Mouse (Mus musculus) liver, embryonic 11.5 days (tissue): Measurements from ENCODE around the gene Tardbp. TPM values are rescaled to one million over a fixed set of nuclear protein-coding genes. Genes with fewer than 3 reads are reported as not detected.

Experiments used
- ATAC-seq: fragments of 200-750 bp; cut with Nextera tagmentation; replicated peaks from 2 replicates; pipeline ENCODE4 v1.8.0; 2017; ENCODE audit warnings: moderate number of reproducible peaks, mild to moderate bottlenecking, moderate TSS enrichment, moderate library complexity; ENCODE audit not compliant: low FRiP score
- DNase-seq: peaks from one replicate; pipeline ENCODE4 v3.0.0-alpha.2; 2017; ENCODE audit warnings: low spot score
- H3K27ac ChIP-seq: fragments of 300-500 bp; sonication (generic); 2 replicates; pipeline ENCODE4 v1.5.1; 2014; ENCODE audit warnings: mild to moderate bottlenecking, low read depth, low read length, control low read depth
- H3K27me3 ChIP-seq: fragments of 300-500 bp; sonication (generic); replicated peaks from 2 replicates; pipeline ENCODE4 v1.6.1; 2014; ENCODE audit warnings: low read length, mixed read lengths; ENCODE audit not compliant: control insufficient read depth, insufficient read depth
- H3K36me3 ChIP-seq: fragments of 300-500 bp; sonication (generic); 2 replicates; pipeline ENCODE4 v1.6.1; 2014; ENCODE audit warnings: mild to moderate bottlenecking, low read length, moderate library complexity, mixed read lengths; ENCODE audit not compliant: control insufficient read depth, insufficient read depth
- H3K4me1 ChIP-seq: fragments of 300-500 bp; sonication (generic); replicated peaks from 2 replicates; pipeline ENCODE4 v1.6.1; 2014; ENCODE audit warnings: low read length, mixed read lengths; ENCODE audit not compliant: control insufficient read depth, insufficient read depth
- H3K4me2 ChIP-seq: fragments of 300-500 bp; sonication (generic); 2 replicates; pipeline ENCODE4 v1.6.1; 2014; ENCODE audit warnings: mild to moderate bottlenecking, control low read depth, moderate library complexity
- H3K4me3 ChIP-seq: fragments of 300-500 bp; sonication (generic); 2 replicates; pipeline ENCODE4 v1.5.1; 2014; ENCODE audit warnings: low read depth, low read length, control low read depth
- H3K9ac ChIP-seq: fragments of 300-500 bp; sonication (generic); 2 replicates; pipeline ENCODE4 v1.6.1; 2014; ENCODE audit warnings: low read depth, low read length, control low read depth
- H3K9me3 ChIP-seq: fragments of 300-500 bp; sonication (generic); 2 replicates; pipeline ENCODE4 v1.6.1; 2016; ENCODE audit warnings: low read length, inconsistent platforms, mixed read lengths; ENCODE audit not compliant: control insufficient read depth
- WGBS: fragments of 180-500 bp; shearing (Covaris S2); extraction: QIAGEN DNeasy Blood & Tissue Kit; methylation state at CpG from one replicate; pipeline ENCODE4 v1.1.7; 2014; 5-methylcytosine and 5-hydroxymethylcytosine counted together
- polyA plus RNA-seq: library from polyadenylated mRNA; unstranded; fragments of >200 nt; fragmentation: Nextera tagmentation; extraction: Ambion mirVana; gene quantifications from 2 replicates; pipeline ENCODE4 v1.2.1, GENCODE M21; 2014

Gene Tardbp
- polyA plus RNA-seq, 1 experiment from 2014 or later = 226 TPM

DNA sequence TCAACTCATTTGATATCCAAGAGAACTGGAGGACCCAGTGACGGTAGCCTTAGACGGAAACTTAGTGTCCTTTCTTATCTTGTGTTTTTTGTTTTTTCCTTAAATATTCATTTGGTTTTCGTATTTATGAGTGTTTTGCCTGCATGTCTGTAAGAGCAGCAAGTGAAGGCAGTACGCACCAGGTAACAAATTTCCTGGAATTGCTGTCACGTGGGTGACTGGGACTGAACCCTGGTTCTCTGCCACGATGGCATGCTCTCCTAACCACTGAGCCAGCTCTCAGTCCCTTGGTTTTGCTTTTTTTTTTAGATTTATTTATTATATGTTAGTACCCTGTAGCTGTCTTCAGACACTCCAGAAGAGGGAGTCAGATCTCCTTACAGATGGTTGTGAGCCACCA, 18.1 kb upstream of the Tardbp start:
- Histone ChIP-seq H3K27me3 (no peaks in the 10 kb centered on the region; the same call in 1 of the 2 replicates), H3K9ac (no peak overlapping the region), H3K27ac (no peak overlapping the region), H3K4me2 (no peak overlapping the region), H3K36me3 (no peaks in the 10 kb centered on the region), H3K4me1 (peaks cover 8% of the 10 kb centered on the region), H3K9me3 (no peaks in the 10 kb centered on the region), H3K4me3 (no peak overlapping the region)
- DNase-seq = no peak
- no peak for ATAC-seq
- 78% methylated on average over 6 of the region's 6 CpGs for WGBS

DNA sequence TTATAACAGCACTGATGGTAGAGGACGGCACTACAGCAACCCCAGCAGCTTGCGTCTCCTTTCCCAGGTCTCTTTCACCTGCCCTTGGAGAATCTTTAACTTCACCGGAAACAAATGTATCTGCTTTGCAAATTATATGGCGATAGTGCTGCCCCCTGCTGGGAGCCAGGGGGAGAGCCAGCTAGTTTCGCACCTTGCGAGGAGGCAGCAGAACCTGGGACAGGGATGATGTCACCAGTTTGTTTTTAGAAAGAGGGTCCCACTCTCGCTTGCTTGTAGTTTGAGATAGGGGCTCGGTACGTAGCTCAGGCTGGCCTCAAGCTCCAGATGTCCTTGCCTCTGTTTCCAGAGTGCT, 17.3 kb upstream of the Tardbp start:
- H3K4me2 ChIP-seq = peak overlapping the region; percentile 58
- peak; percentile 5; the same call in 1 of the 2 replicates for ATAC-seq
- H3K36me3 ChIP-seq = no peaks in the 10 kb centered on the region
- peak; percentile 67 for DNase-seq
- WGBS = 2% methylated on average over 9 of the region's 9 CpGs
- no peaks in the 10 kb centered on the region; the same call in 1 of the 2 replicates for H3K27me3 ChIP-seq
- 0 out of 2 replicates have a peak overlapping the region, but pooled peaks have one; percentile 27 for H3K9ac ChIP-seq
- no peak overlapping the region for H3K27ac ChIP-seq
- H3K9me3 ChIP-seq = no peaks in the 10 kb centered on the region
- H3K4me1 ChIP-seq = peaks cover 8% of the 10 kb centered on the region
- H3K4me3 ChIP-seq = no peak overlapping the region

DNA sequence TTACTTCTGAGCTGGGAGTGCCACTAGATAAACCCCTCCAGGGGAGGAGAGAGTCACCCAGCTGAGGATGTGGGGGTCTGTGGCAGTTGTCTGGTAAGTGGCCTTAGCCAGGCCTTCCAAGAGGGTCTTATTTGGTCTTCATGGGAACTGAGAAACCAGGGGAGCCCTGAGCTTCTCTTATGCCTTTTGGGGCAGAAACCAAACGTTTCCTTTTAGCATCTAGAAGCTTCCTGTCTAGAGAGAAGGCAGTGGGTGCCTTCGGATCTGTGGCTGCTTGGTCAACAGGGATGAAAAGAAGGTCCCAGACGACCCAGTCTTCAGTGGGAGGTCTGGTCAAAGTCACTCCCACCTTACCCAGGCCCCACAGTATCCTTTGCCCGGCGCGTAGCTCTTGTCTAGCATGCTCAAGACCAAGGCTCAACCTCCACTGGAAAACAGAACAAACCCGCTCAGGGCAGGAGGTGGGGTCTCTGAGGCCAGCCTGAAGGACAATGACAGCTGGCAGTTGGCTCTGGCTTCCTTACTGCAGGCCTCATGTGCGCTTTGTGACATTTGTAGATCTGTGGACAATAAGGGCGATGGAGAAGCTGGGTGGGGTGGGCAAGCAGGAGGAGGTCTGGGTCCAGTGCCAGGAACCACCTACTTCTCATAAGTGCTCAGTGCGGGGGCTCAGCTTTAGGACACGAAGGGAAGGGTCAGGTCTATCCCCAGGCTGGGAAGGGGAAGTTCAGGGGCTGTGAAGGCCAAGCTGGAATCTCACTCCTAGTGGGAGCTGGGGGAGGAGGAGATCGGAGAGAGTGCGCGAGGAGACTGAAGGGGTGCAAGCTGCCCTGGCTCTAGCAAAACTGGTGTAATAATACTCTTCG, 16.7 kb upstream of the Tardbp start, which contains the start of gene Gm572:
Gene Gm572 (plus strand): TSS at position 27 of the 866 bp plus-strand sequence.
- Histone ChIP-seq H3K4me1 (peaks cover 8% of the 10 kb centered on the region), H3K9ac (0 out of 2 replicates have a peak within 1 kb of the TSS, but pooled peaks have one; percentile 27), H3K4me2 (peak within 1 kb of the TSS; percentile 58), H3K36me3 (no peaks in the 10 kb centered on the region), H3K9me3 (no peaks in the 10 kb centered on the region), H3K27me3 (no peaks in the 10 kb centered on the region; the same call in 1 of the 2 replicates), H3K27ac (no peak within 1 kb of the TSS), H3K4me3 (no peak within 1 kb of the TSS)
- ATAC-seq (peak; percentile 17; the same call in 1 of the 2 replicates), DNase-seq (no peak)
- 45% methylated on average over 15 of the region's 15 CpGs for WGBS

DNA sequence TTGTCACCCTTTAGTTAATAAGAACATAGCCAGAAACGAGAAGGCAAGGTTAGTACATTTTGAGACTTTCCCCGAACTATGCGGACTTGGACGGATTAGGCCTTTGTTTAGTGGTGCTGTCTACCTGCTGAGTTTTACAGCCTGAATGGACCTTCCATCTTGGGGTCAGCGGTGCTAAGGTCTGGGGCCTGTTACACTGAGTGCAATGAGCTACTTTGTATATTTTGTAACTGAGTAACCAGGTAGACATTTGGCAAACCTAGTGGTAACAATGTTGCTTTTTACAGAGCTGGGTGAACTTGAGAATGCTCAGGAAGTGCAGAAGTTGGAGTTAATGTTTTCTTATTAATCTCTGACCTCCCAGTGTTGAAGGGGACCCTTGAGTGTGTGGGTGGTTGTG, 14.3 kb upstream of the Tardbp start:
- H3K4me1 ChIP-seq = peaks cover 8% of the 10 kb centered on the region
- 87% methylated on average over 5 of the region's 5 CpGs for WGBS
- H3K4me2 ChIP-seq = no peak overlapping the region
- DNase-seq (no peak), ATAC-seq (no peak)
- no peaks in the 10 kb centered on the region; the same call in 1 of the 2 replicates for H3K27me3 ChIP-seq
- H3K9ac ChIP-seq = no peak overlapping the region
- no peak overlapping the region for H3K4me3 ChIP-seq
- H3K9me3 ChIP-seq = no peaks in the 10 kb centered on the region
- H3K36me3 ChIP-seq = no peaks in the 10 kb centered on the region
- H3K27ac ChIP-seq = no peak overlapping the region

DNA sequence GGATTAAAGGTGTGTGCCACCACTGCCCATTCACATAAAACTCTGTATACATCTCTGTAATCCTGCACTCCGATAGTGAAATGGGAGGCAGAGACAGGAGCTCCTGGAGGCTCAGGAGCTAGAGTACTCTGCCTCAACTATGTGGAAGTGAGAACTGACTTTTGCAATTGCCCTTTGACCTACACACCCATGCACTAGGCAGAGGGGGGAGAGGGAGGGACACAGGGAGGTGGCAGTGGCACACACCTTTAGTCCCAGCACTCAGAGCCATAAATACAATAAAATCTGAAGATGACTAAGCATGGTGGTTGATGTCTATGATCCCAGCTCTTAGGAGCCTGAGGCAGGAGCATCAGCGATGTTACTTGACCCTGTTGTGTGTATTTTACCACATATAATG, 12.6 kb upstream of the Tardbp start:
- H3K27me3 ChIP-seq = no peaks in the 10 kb centered on the region; the same call in 1 of the 2 replicates
- H3K9ac ChIP-seq = no peak overlapping the region
- no peaks in the 10 kb centered on the region for H3K36me3 ChIP-seq
- H3K9me3 ChIP-seq = no peaks in the 10 kb centered on the region
- 79% methylated on average over 2 of the region's 2 CpGs for WGBS
- no peak overlapping the region for H3K4me2 ChIP-seq
- no peak overlapping the region for H3K27ac ChIP-seq
- ATAC-seq (no peak), DNase-seq (no peak)
- H3K4me1 ChIP-seq = peaks cover 8% of the 10 kb centered on the region
- no peak overlapping the region for H3K4me3 ChIP-seq

DNA sequence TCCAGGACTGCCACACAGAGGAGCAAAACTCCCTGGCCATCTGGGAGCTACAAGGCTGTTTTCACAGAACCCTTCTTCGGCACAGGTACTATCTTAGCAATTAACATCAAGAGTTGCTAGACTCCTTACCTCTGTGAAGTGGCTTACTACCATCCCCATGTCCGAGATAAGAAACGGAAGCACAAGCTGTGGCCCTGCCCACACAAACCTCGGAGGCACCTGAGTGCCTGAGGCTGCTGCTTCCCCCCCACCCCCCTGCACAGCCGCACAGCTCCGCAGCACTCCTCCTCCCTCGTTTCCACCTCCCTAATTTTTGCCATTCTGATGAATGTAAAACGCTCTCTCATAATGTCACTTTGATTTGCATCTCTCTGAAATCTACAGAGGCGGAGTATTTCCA, 11.5 kb upstream of the Tardbp start:
- no peaks in the 10 kb centered on the region for H3K36me3 ChIP-seq
- H3K4me1 ChIP-seq = peaks cover 5% of the 10 kb centered on the region
- no peak for DNase-seq
- H3K4me2 ChIP-seq = no peak overlapping the region
- no peaks in the 10 kb centered on the region for H3K9me3 ChIP-seq
- no peaks in the 10 kb centered on the region; the same call in 1 of the 2 replicates for H3K27me3 ChIP-seq
- no peak overlapping the region for H3K4me3 ChIP-seq
- ATAC-seq = no peak
- no peak overlapping the region for H3K27ac ChIP-seq
- H3K9ac ChIP-seq = no peak overlapping the region
- 34% methylated on average over 9 of the region's 9 CpGs for WGBS

DNA sequence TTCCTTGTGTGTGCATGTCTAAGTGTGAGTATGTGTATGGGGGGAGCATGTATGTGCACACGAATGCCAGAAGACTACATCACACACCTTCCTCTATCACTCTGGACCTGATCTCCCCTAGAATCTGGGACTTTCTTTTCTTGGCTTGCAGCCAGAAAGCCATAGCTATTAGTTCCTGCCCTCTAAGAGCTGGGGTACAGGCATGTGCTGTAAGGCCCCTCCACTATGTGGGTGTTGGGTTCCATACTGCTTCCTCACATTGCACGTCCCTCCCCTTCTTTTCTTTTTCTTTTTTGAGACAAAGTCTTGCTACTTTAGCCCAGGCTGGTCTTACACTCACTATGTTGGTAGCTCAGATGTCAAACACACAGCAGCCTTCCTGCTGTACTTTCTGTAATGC, 8.5 kb upstream of the Tardbp start:
- 82% methylated on average over 2 of the region's 2 CpGs for WGBS
- Histone ChIP-seq H3K36me3 (no peaks in the 10 kb centered on the region), H3K4me1 (peaks cover 6% of the 10 kb centered on the region), H3K4me2 (no peak overlapping the region), H3K27ac (no peak overlapping the region), H3K9me3 (no peaks in the 10 kb centered on the region), H3K27me3 (no peaks in the 10 kb centered on the region; the same call in 1 of the 2 replicates), H3K9ac (no peak overlapping the region), H3K4me3 (no peak overlapping the region)
- DNase-seq (no peak), ATAC-seq (no peak)

DNA sequence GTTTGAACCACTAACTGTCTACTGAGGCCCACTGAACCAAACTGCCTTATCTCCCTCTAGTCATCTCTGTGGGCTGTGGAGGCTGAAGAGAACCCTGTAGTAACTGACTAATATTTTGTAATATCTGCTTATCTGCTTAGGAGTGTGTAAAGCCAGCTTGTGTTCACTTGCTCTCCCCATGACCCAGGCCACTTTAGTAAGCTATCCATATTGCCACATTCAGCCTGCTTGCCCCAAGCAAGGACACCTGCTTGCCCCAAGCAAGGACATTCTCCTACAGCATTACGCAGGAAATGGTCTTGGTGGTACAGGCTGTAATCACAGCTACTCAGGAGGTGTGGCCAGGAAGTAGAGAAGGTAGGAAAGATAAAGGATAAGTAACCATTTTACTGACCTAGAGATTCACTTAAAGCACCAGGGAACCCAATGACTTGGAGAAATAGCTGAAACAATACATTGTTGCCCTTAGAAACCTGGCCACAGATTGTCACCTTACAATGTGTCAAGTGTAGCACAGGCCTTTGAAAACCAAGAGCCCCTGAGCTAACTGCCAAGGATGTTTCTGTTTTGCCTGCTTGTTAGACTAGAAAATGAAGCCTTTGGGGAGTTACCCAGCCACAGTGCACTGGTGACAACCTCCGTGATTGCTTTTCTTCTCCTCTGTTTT, 6.7 kb upstream of the Tardbp start:
- Histone ChIP-seq H3K9ac (no peak overlapping the region), H3K27me3 (no peaks in the 10 kb centered on the region; the same call in 1 of the 2 replicates), H3K9me3 (no peaks in the 10 kb centered on the region), H3K27ac (no peak overlapping the region), H3K36me3 (no peaks in the 10 kb centered on the region), H3K4me2 (no peak overlapping the region), H3K4me1 (peaks cover 6% of the 10 kb centered on the region), H3K4me3 (no peak overlapping the region)
- DNase-seq = no peak
- peak; percentile 44; the same call in 1 of the 2 replicates for ATAC-seq
- 51% methylated on average over 2 of the region's 2 CpGs for WGBS
